Mouse (Mus musculus): ENCODE measurements at regions not wholly inside any gene's neighbourhood (a gene's known extent, or its start where the extent isn't known, plus 50 kb on each side); places are given as distances from the start of the nearest gene placed in this dataset.
"Not testable (repeated sequence)": the region's sequence is repeated elsewhere in the genome, so short reads cannot be mapped to it uniquely, and the experiment has no call there.

DNA sequence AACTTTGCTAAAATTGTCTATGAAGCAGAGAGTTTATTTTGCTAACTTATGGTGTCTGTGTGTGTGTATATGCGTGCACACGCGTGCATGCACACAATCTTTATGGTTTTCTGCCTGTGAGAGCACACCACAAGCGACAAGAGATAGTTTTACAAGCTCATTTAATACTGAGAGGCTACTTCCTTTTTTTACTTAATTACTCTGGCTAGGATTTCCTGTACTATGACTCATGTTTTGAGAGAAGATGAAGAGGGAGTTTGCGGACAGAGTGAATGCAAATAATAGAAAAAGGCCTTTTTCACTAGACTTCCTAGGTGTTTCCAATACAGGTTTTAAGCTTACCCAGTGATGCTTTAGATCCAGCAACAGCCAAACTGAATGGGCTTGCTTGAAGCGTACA is 74.9 kb downstream of the 9530068E07Rik start:
- not testable (repeated sequence) for TF ChIP-seq POLR2A (IDR thresholded peaks at IDR 0.05; ENCODE audit: extremely low read depth, insufficient read depth, low read length); CTCF (IDR thresholded peaks at IDR 0.05; ENCODE audit: low read depth, low read length)
